Mouse (Mus musculus): ENCODE measurements at regions not wholly inside any gene's neighbourhood (a gene's known extent, or its start where the extent isn't known, plus 50 kb on each side); places are given as distances from the start of the nearest gene placed in this dataset.

GRCm38 (mm10) chr2:74463407-74463806, 115.8 kb downstream of the Lnpk start:
- Histone ChIP-seq H3K4me3 (ENCODE audit: low read depth, low read length) (no peak overlapping the region), H3K4me1 (ENCODE audit: insufficient read depth, low read depth, low read length) (no peaks in the 10 kb centered on the region), H3K9me3 (replicated peaks) (no peaks in the 10 kb centered on the region), H3K27me3 (ENCODE audit: insufficient read depth, low read length) (0 out of 2 replicates have a peak, but pooled peaks cover 3% of the 10 kb centered on the region), H3K36me3 (replicated peaks) (no peaks in the 10 kb centered on the region)
- no peak for DNase-seq (ENCODE audit: low spot score)
- no peak for ATAC-seq (ENCODE audit: extremely low read depth, insufficient number of reproducible peaks, low FRiP score, poor library complexity, severe bottlenecking)
- TF ChIP-seq POLR2AphosphoS5 (IDR thresholded peaks at IDR 0.05; ENCODE audit: insufficient replicate concordance, low read depth, low read length) (no peak), GATA2 (IDR thresholded peaks at IDR 0.05; ENCODE audit: borderline replicate concordance, low read depth, low read length) (no peak), TAL1 (conservative IDR thresholded peaks at IDR 0.05; ENCODE audit: low read depth, low read length) (no peak), CTCF (IDR thresholded peaks at IDR 0.05; ENCODE audit: low read depth, low read length) (no peak), GATA1 (IDR thresholded peaks at IDR 0.05; ENCODE audit: borderline replicate concordance, low read length) (no peak)

GRCm38 (mm10) chr2:74461211-74461844, 117.9 kb downstream of the Lnpk start:
- H3K36me3 ChIP-seq (replicated peaks): no peaks in the 10 kb centered on the region
- TF ChIP-seq POLR2AphosphoS5 (IDR thresholded peaks at IDR 0.05; ENCODE audit: insufficient replicate concordance, low read depth, low read length) (no peak), CTCF (IDR thresholded peaks at IDR 0.05; ENCODE audit: low read depth, low read length) (no peak), GATA2 (IDR thresholded peaks at IDR 0.05; ENCODE audit: borderline replicate concordance, low read depth, low read length) (no peak), TAL1 (conservative IDR thresholded peaks at IDR 0.05; ENCODE audit: low read depth, low read length) (no peak)
- DNase-seq (ENCODE audit: low spot score) (no peak), ATAC-seq (ENCODE audit: extremely low read depth, insufficient number of reproducible peaks, low FRiP score, poor library complexity, severe bottlenecking) (no peak)
- H3K4me1 ChIP-seq (ENCODE audit: insufficient read depth, low read depth, low read length): no peaks in the 10 kb centered on the region; the same call in 1 of the 2 replicates
- H3K27me3 ChIP-seq (ENCODE audit: insufficient read depth, low read length): no peaks in the 10 kb centered on the region
- H3K9me3 ChIP-seq (replicated peaks): no peaks in the 10 kb centered on the region
- no peak overlapping the region for H3K4me3 ChIP-seq (ENCODE audit: low read depth, low read length)

- Histone ChIP-seq H3K36me3 (replicated peaks) (no peaks in the 10 kb centered on the region), H3K9me3 (replicated peaks) (no peaks in the 10 kb centered on the region), H3K4me1 (ENCODE audit: insufficient read depth, low read depth, low read length) (no peaks in the 10 kb centered on the region; the same call in 1 of the 2 replicates), H3K27me3 (ENCODE audit: insufficient read depth, low read length) (no peaks in the 10 kb centered on the region), H3K4me3 (ENCODE audit: low read depth, low read length) (no peak overlapping the region)
- no peak for TF ChIP-seq POLR2AphosphoS5 (IDR thresholded peaks at IDR 0.05; ENCODE audit: insufficient replicate concordance, low read depth, low read length)
- TF ChIP-seq TAL1 (conservative IDR thresholded peaks at IDR 0.05; ENCODE audit: low read depth, low read length): no peak
- no peak for TF ChIP-seq GATA2 (IDR thresholded peaks at IDR 0.05; ENCODE audit: borderline replicate concordance, low read depth, low read length)
- TF ChIP-seq GATA1 (IDR thresholded peaks at IDR 0.05; ENCODE audit: borderline replicate concordance, low read length): no peak
- no peak for TF ChIP-seq CTCF (IDR thresholded peaks at IDR 0.05; ENCODE audit: low read depth, low read length)
- ATAC-seq (ENCODE audit: extremely low read depth, insufficient number of reproducible peaks, low FRiP score, poor library complexity, severe bottlenecking): no peak
- DNase-seq (ENCODE audit: low spot score): no peak
Measured at GRCm38 (mm10) chr2:74454431-74454830, 124.8 kb downstream of the Lnpk start.

DNA sequence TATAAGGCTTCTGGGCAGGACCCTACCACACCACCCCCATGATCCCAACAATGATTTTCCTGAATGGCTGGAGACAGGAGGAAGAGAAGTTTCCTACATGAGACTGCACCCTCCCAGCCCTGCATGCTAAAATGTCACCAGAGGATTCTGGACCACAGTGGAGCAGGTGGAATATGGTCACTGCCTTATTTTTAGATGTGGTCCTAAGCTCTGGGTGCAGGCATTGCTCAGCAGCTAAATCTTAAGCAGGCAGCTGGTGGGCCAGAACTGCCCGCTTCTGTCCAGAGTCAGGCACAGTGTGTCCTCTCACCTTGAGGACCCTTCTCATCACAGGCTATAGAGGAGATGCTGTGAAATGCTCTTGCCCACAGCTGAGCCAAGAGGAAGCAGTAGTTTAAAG, 126.6 kb downstream of the Lnpk start:
- no peak for ATAC-seq (ENCODE audit: extremely low read depth, insufficient number of reproducible peaks, low FRiP score, poor library complexity, severe bottlenecking)
- no peak for TF ChIP-seq POLR2AphosphoS5 (IDR thresholded peaks at IDR 0.05; ENCODE audit: insufficient replicate concordance, low read depth, low read length)
- Histone ChIP-seq H3K4me1 (ENCODE audit: insufficient read depth, low read depth, low read length) (no peaks in the 10 kb centered on the region; the same call in 1 of the 2 replicates), H3K9me3 (replicated peaks) (no peaks in the 10 kb centered on the region), H3K36me3 (replicated peaks) (no peaks in the 10 kb centered on the region), H3K4me3 (ENCODE audit: low read depth, low read length) (no peak overlapping the region), H3K27me3 (ENCODE audit: insufficient read depth, low read length) (no peaks in the 10 kb centered on the region)
- no peak for DNase-seq (ENCODE audit: low spot score)

DNA sequence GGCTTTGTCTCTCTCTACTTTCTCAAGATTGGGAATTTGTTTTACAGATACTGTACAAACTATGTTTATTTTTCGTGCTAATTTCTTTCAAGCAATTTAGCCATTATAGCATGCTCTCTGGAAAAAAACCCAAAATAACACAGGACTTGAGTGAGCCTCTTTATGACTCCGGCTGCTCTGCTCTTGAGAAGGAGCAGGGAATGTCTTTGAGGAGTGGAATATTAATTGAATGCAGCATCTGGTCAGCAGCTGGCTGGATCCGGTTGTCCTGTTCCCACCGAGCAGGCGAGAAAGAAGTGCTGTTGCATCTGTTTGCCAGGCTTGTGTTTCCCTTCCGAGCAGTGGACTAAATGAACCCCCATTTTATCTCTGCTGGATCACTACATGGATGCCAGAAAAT, 127.7 kb downstream of the Lnpk start:
- DNase-seq (ENCODE audit: low spot score) (no peak), ATAC-seq (ENCODE audit: extremely low read depth, insufficient number of reproducible peaks, low FRiP score, poor library complexity, severe bottlenecking) (no peak)
- H3K4me3 ChIP-seq (ENCODE audit: low read depth, low read length): no peak overlapping the region
- no peaks in the 10 kb centered on the region for H3K4me1 ChIP-seq (ENCODE audit: insufficient read depth, low read depth, low read length)
- H3K9me3 ChIP-seq (replicated peaks): no peaks in the 10 kb centered on the region
- H3K36me3 ChIP-seq (replicated peaks): no peaks in the 10 kb centered on the region
- TF ChIP-seq GATA2 (IDR thresholded peaks at IDR 0.05; ENCODE audit: borderline replicate concordance, low read depth, low read length) (no peak), POLR2AphosphoS5 (IDR thresholded peaks at IDR 0.05; ENCODE audit: insufficient replicate concordance, low read depth, low read length) (no peak), CTCF (IDR thresholded peaks at IDR 0.05; ENCODE audit: low read depth, low read length) (no peak), GATA1 (IDR thresholded peaks at IDR 0.05; ENCODE audit: borderline replicate concordance, low read length) (no peak), TAL1 (conservative IDR thresholded peaks at IDR 0.05; ENCODE audit: low read depth, low read length) (no peak)
- H3K27me3 ChIP-seq (ENCODE audit: insufficient read depth, low read length): no peaks in the 10 kb centered on the region

DNA sequence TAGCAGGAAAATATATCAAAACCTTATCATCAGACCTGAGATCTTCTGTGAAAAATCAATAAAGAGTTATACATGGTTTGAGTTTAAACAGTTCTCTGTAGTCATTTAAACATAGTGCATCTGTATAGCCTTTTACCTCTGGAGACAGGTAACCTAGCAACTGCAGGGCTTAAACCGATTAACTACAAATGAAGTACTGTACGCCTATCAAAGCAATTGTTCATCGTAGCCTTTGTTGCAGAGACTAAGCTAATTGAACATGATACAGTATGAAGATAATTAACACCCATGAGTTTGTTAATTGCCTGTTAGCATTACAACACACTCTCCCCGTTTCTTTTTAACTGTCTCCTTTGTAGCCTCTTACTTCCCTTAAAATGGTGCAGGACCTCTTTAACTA, 128.2 kb downstream of the Lnpk start:
- Histone ChIP-seq H3K27me3 (ENCODE audit: insufficient read depth, low read length) (no peaks in the 10 kb centered on the region), H3K4me3 (ENCODE audit: low read depth, low read length) (no peak overlapping the region), H3K9me3 (replicated peaks) (no peaks in the 10 kb centered on the region), H3K36me3 (replicated peaks) (no peaks in the 10 kb centered on the region), H3K4me1 (ENCODE audit: insufficient read depth, low read depth, low read length) (no peaks in the 10 kb centered on the region)
- ATAC-seq (ENCODE audit: extremely low read depth, insufficient number of reproducible peaks, low FRiP score, poor library complexity, severe bottlenecking): no peak
- no peak for DNase-seq (ENCODE audit: low spot score)
- TF ChIP-seq CTCF (IDR thresholded peaks at IDR 0.05; ENCODE audit: low read depth, low read length) (no peak), POLR2AphosphoS5 (IDR thresholded peaks at IDR 0.05; ENCODE audit: insufficient replicate concordance, low read depth, low read length) (no peak), GATA1 (IDR thresholded peaks at IDR 0.05; ENCODE audit: borderline replicate concordance, low read length) (no peak), GATA2 (IDR thresholded peaks at IDR 0.05; ENCODE audit: borderline replicate concordance, low read depth, low read length) (no peak), TAL1 (conservative IDR thresholded peaks at IDR 0.05; ENCODE audit: low read depth, low read length) (no peak)
